8 mouse cellular contexts compared by ENCODE assay signal in genomic region chr10:111009641-111010479, GRCm38 (mm10). TPM values are rescaled to one million over a fixed set of nuclear protein-coding genes. Genes with fewer than 3 reads are reported as not detected.
DNase-seq lines count a peak whose midpoint lies in the region; ATAC-seq lines count a peak whose summit lies in the region.

TSS of gene Zdhhc17 (minus strand) at chr10:111010140.

- ATAC-seq in hindbrain, embryonic 15.5 days (ENCODE audit: low FRiP score, low read depth) = peak; percentile 94

- no peaks in the 10 kb centered on the region for H3K36me3 ChIP-seq in hindbrain, embryonic 15.5 days

- H3K9ac ChIP-seq in hindbrain, embryonic 15.5 days = peak within 1 kb of the TSS; percentile 79

- peak within 1 kb of the TSS; percentile 95 for H3K27ac ChIP-seq in hindbrain, embryonic 15.5 days (replicated peaks)

- peaks cover 28% of the 10 kb centered on the region for H3K4me1 ChIP-seq in hindbrain, embryonic 15.5 days (replicated peaks)

- WGBS in hindbrain, embryonic 15.5 days = under 1% methylated on average over 99 of the region's 112 CpGs

- H3K27me3 ChIP-seq in hindbrain, embryonic 15.5 days = no peaks in the 10 kb centered on the region

- peak within 1 kb of the TSS; percentile 90 for H3K4me2 ChIP-seq in hindbrain, embryonic 15.5 days

- peak; percentile 93 for DNase-seq in ZHBTc4 (ENCODE audit: low read depth, low spot score)
- peak; percentile 65 to 87 for DNase-seq in cerebellum, postnatal 4 days (ENCODE audit: low spot score in 2 of 2)
- peak; percentile 91 for DNase-seq in gastrocnemius, adult 18-20 months (ENCODE audit: low spot score)
- peak; percentile 87 to 90 for DNase-seq in left cerebral cortex, adult 18-20 months (ENCODE audit: low spot score in 2 of 2)
- peak; percentile 91 for DNase-seq in lung, postnatal 4 days
- peak; percentile 96 for DNase-seq in retina, postnatal 1 day
- DNase-seq in thymus, postnatal 4 days = peak; percentile 89

- H3K4me3 ChIP-seq in hindbrain, embryonic 15.5 days = peak within 1 kb of the TSS; percentile 61

- no peaks in the 10 kb centered on the region for H3K9me3 ChIP-seq in hindbrain, embryonic 15.5 days

RNA-seq across cellular contexts. Expression of gene Zdhhc17, which starts in this region (rescaled TPM):
- 10 to 100 TPM; 17.1 to 19.2 TPM for total RNA-seq in gastrocnemius, adult 18-20 months (2021)
- polyA plus RNA-seq in hindbrain, embryonic 15.5 days (2015; fragmentation: Nextera tagmentation; extraction: Ambion mirVana) = 49.9 and 50.9 TPM in 2 replicates
- 100 to 1,000 TPM; 115 to 121 TPM for total RNA-seq in left cerebral cortex, adult 18-20 months (2021)

Comparison
In these comparisons a context has a peak if more than half of its experiments do, and no peak if none do; other contexts are left out.
1. Peak in every context shown above with its lines: DNase-seq, ATAC-seq, H3K4me3 ChIP-seq and H3K27ac ChIP-seq.
2. RNA of gene Zdhhc17 (total RNA-seq): 115 to 121 TPM in left cerebral cortex, adult 18-20 months; 17.1 to 19.2 TPM in gastrocnemius, adult 18-20 months; every median in the first group is over 4 times any median in the second.